Mouse (Mus musculus): ENCODE data around the gene Nlgn2.
A peak's percentile ranks its signal among the peaks of the same experiment; 100 is the strongest.

Gene Nlgn2

DNA sequence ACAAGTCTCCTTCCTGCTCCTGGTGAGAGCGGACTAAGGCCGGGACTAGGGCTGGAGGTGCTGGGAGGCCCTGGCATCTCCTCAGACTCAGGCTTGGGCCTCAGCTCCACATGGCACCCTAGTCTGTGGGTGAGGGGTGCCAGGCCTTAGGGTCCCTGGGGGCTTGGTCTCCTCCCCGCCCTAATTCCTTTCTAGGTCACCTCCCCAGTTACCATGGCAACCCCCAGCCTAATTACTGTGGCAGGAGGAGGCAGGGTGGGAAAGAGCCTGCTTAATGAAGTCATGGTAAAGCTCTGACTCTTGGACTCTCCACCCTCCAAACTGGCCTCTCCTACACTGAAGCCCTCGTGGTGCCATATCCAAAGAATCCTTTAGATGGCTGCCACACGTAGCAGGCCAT is 8.8 kb downstream of the Nlgn2 start:
- no peak for DNase-seq (ENCODE audit: low read depth)

DNA sequence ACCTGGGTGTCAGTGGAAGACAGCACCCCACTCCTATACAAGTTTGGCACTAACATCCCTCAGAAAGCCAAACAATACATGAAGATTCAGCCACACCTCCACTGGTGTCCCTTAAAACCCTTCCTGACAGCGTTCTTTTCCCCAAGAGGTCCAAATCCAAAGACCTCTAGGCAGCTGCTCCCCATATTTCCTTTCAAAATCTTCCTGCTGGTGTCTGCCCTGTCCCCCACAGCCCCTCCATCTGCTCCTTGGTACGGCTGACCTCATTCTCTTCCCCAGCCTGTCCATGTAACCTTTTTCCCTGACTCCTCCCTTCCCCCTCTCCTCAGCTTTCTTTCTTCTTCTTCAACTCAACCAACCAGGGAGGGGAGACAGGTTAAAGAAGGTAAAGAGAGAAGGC is 14.1 kb downstream of the Nlgn2 start:
- DNase-seq (ENCODE audit: low read depth): no peak

- DNase-seq (ENCODE audit: low read depth): no peak
Observed at GRCm38 (mm10) chr11:69822080-69822479, 15.5 kb downstream of the Nlgn2 start, which contains the start of gene Spem1. TSS of gene Spem1 (minus strand) at chr11:69822180.

DNA sequence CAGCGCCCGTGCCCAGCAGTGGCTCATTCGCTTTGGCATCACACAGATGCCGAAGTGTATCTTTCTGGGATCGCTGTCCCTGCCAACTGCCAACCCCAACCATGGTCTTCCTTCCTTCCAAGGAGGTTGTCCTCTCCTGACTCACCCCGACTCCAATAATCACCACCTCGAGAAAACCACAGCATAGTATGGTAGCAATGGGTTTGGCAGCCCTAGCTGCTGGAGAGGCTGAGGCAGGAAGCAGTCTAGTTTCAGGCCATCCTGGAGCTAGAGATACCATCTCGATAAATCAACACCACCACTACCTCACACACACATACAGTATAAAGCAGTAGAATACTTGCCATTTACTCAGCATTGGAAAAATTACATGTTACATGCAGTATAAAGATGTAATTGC is 18.7 kb downstream of the Nlgn2 start:
- no peak for DNase-seq (ENCODE audit: low read depth)

- no peak for DNase-seq (ENCODE audit: low read depth)
Observed at GRCm38 (mm10) chr11:69818365-69818764, 19.2 kb downstream of the Nlgn2 start, which contains the start of gene Spem2. TSS of gene Spem2 (minus strand) at chr11:69818465.

DNA sequence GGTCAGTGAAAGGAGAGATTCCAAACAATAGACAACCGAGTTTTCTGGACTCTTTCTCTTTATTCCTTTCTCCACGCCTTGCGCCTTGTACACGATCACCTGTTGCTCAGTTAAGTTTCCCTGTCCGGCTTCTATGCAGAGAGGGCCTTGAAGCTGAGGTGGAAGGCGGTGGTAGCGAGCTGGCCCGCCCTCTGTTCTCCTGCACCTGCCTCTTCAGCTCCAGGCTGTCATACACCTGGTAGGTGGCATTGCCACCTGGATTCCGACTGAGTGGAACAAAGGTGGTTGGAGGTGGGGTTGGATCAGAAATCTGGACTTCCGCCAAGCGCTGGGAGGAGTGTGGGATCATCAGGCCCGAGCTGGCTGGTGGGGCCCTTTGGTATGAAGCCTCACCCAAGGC is 21.1 kb downstream of the Nlgn2 start:
- DNase-seq (ENCODE audit: low read depth): no peak

GRCm38 (mm10) chr11:69815155-69815554 is 22.4 kb downstream of the Nlgn2 start, which contains the start of gene Gm39566:
TSS of gene Gm39566 (minus strand) at chr11:69815298.
- no peak for DNase-seq (ENCODE audit: low read depth)

DNA sequence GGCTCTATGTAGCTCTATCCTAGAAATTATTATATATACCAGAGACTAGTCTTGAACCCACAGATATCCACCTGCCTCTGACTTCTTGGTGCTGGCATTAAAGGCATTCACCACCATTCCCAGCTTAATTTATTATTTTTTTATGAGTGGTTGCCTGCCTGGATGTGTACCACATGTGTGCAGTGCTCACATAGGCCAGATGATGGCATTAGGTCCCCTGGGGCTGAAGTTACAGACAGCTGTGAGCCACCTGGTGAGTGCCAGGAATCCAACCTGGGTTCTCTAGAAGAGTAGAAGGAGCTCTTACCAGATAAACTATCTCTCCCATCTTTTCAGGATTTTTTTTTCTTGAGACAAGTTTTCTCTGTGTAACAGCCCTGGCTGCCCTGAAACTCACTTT is 27.3 kb downstream of the Nlgn2 start:
- DNase-seq (ENCODE audit: low read depth): no peak

DNA sequence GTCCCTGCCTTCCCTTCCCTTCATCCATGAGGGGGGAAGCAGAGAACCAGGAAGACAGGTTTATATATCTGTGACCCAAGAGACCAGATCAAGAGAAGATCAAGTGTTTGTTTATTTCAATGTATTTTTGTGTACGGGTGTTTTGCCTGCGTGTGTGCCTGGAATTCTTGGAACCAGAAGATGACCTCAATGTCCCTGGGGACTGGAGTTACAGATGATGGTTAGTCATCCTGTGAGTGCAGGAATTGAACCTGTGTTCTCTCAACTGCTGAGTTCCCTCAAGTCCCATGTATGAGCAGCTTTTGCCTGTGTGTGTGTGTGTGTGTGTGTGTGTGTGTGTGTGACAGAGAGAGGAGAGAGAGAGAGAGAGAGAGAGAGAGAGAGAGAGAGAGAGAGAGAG is 29.9 kb downstream of the Nlgn2 start:
- DNase-seq (ENCODE audit: low read depth): no peak

DNA sequence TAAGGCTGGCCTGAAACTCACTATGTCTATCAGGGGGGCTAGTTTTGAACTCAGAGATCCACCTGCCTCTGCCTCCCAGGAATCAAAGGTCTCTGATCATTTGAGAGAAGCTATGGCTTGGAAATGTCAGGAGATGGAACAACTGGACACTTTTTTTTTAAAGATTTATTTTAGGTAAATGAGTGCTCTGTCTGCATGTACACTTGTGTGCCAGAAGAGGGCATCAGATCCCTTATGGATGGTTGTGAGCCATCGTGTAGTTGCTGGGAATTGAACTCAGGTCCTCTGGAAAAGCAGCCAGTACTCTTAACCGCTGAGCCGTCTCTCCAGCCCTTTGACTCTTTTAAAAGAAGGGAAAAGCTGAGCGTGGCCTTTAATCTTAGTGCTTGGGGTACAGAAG is 31.2 kb downstream of the Nlgn2 start:
- DNase-seq (ENCODE audit: low read depth): no peak

- no peak for DNase-seq (ENCODE audit: low read depth)
Observed at GRCm38 (mm10) chr11:69804972-69805909, 32.3 kb downstream of the Nlgn2 start, which contains the start of gene Tmem102. TSS of gene Tmem102 (minus strand) at chr11:69805624.

DNA sequence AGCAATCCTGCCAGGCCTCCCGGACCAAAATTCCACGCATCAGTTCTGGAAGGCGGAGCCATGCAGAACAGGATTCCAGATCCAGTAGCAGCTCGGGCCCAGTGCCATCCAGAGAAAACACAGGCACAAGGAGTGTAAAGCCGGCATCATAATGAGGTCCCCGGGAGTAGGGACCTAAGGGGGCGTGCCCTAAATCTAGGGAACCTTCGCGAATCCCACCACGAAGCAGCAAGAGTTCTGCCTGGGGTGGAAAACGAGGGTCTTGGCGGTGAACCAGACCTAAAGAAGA is 33.0 kb downstream of the Nlgn2 start:
- no peak for DNase-seq (ENCODE audit: low read depth)

DNA sequence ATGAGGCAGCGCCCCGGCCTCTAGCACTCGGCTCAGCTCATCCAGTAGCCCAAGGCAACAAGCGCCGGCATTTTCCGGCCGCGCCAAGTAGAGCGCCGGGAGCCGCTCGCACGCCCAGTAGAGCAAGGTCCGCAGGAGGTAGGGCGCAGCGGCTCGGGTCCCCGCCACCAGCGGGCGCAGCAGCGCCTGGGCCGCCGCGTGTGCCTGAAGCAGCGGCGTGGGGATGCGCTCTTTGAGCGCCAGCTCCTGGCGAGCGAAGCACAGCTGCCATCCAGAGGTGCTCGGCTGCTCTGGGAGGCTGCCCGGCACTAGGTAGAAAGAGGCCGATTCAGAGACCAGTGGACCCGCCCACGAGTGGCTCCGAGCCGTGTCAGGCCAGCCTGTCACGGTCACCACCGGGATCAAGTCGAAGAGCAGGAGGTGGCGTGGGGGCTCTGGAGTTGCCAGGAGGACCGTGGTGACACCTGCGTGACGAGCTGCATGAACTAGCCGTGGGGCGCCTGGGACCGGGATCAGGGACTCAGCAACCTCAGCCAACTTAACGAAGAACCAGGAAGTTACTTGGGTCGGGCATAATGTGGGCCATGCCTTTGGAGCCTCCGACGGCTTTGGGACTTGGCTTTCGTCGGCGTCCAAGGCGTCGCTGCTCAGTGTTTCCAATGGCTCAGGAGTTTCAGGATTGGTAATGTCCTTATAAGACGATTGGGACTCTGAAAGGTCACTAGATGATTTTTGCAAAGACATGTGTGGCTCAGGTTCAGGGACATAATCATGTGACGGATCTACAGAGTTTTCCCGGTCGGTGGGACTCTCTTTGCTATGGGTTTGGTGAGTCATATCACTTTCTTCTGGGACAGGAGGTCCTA is 33.6 kb downstream of the Nlgn2 start:
- peak; percentile 42 for DNase-seq (ENCODE audit: low read depth)

- no peak for DNase-seq (ENCODE audit: low read depth)
Observed at GRCm38 (mm10) chr11:69803328-69803727, 34.3 kb downstream of the Nlgn2 start.

- DNase-seq (ENCODE audit: low read depth): peak; percentile 34
Observed at GRCm38 (mm10) chr11:69802648-69803105, 34.9 kb downstream of the Nlgn2 start.

GRCm38 (mm10) chr11:69801379-69801977 is 36.1 kb downstream of the Nlgn2 start, which contains the start of gene Fgf11:
TSS of gene Fgf11 (minus strand) at chr11:69801857.
- DNase-seq (ENCODE audit: low read depth): no peak

- no peak for DNase-seq (ENCODE audit: low read depth)
Observed at GRCm38 (mm10) chr11:69800392-69801197, 37.0 kb downstream of the Nlgn2 start.

- DNase-seq (ENCODE audit: low read depth): no peak
Observed at GRCm38 (mm10) chr11:69800138-69800391, 37.5 kb downstream of the Nlgn2 start.

- DNase-seq (ENCODE audit: low read depth): no peak
Observed at GRCm38 (mm10) chr11:69799394-69800137, 38.0 kb downstream of the Nlgn2 start.

- DNase-seq (ENCODE audit: low read depth): no peak
Observed at GRCm38 (mm10) chr11:69797924-69798323, 39.7 kb downstream of the Nlgn2 start.

DNA sequence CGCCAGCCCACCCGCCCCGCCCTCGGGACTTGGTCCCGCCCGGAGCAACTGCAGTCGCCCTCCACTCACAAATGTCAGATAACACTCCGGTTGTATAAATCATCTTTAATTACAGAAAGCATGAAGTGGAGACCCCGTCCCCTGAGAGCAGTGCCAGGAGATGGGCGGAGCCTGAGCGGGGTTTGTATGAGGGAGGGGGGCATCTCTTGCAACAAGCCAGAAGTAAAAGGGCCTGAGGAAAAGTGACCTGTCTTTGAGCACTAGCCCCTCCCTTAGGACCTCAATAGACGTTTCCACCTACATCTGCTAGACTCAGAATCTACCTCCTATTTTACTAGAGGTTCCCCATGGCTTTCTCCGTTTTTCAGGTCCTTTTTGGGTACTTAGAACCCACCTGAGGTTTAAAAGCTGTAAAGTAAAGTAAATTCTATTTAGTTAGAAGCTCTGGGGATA is 41.6 kb downstream of the Nlgn2 start:
- no peak for DNase-seq (ENCODE audit: low read depth)
